Mouse (Mus musculus) hindbrain, embryonic 11.5 days (tissue): ENCODE measurements at regions not wholly inside any gene's neighbourhood (a gene's known extent, or its start where the extent isn't known, plus 50 kb on each side); places are given as distances from the start of the nearest gene placed in this dataset.
A peak's percentile ranks its signal among the peaks of the same experiment; 100 is the strongest.

Experiments
- ATAC-seq: fragments of 200-750 bp; cut with Nextera tagmentation; 2 replicates; pipeline ENCODE4 v1.8.0; 2017; ENCODE audit warnings: mild to moderate bottlenecking, moderate TSS enrichment, moderate library complexity; ENCODE audit not compliant: low FRiP score
- DNase-seq: peaks from one replicate; pipeline ENCODE4 v3.0.0-alpha.2; 2015; ENCODE audit warnings: low spot score
- H3K27ac ChIP-seq: fragments of 300-500 bp; sonication (generic); 2 replicates; pipeline ENCODE4 v1.5.1; 2014; ENCODE audit warnings: mild to moderate bottlenecking, low read depth, low read length
- H3K27me3 ChIP-seq: fragments of 300-500 bp; sonication (generic); 2 replicates; pipeline ENCODE4 v1.6.1; 2014; ENCODE audit warnings: mild to moderate bottlenecking, low read length, moderate library complexity, mixed read lengths; ENCODE audit not compliant: control insufficient read depth, insufficient read depth
- H3K36me3 ChIP-seq: fragments of 300-500 bp; sonication (generic); 2 replicates; pipeline ENCODE4 v1.6.1; 2014; ENCODE audit warnings: mild to moderate bottlenecking, low read length, moderate library complexity, mixed read lengths; ENCODE audit not compliant: control insufficient read depth, insufficient read depth
- H3K4me1 ChIP-seq: fragments of 300-500 bp; sonication (generic); replicated peaks from 2 replicates; pipeline ENCODE4 v1.6.1; 2014; ENCODE audit warnings: low read length, mixed read lengths; ENCODE audit not compliant: control insufficient read depth, insufficient read depth
- H3K4me2 ChIP-seq: fragments of 300-500 bp; sonication (generic); replicated peaks from 2 replicates; pipeline ENCODE4 v1.6.1; 2014; ENCODE audit warnings: mild to moderate bottlenecking, low read depth, low read length
- H3K4me3 ChIP-seq: fragments of 300-500 bp; sonication (generic); 2 replicates; pipeline ENCODE4 v1.5.1; 2014; ENCODE audit warnings: low read depth, low read length
- H3K9ac ChIP-seq: fragments of 300-500 bp; sonication (generic); 2 replicates; pipeline ENCODE4 v1.6.1; 2014; ENCODE audit warnings: low read depth, low read length
- H3K9me3 ChIP-seq: fragments of 300-500 bp; sonication (generic); 2 replicates; pipeline ENCODE4 v1.6.1; 2016; ENCODE audit warnings: low read length; ENCODE audit not compliant: control insufficient read depth
- WGBS: fragments of 180-500 bp; shearing (Covaris S2); extraction: QIAGEN DNeasy Blood & Tissue Kit; methylation state at CpG from one replicate; pipeline ENCODE4 v1.1.7; 2014; 5-methylcytosine and 5-hydroxymethylcytosine counted together

DNA sequence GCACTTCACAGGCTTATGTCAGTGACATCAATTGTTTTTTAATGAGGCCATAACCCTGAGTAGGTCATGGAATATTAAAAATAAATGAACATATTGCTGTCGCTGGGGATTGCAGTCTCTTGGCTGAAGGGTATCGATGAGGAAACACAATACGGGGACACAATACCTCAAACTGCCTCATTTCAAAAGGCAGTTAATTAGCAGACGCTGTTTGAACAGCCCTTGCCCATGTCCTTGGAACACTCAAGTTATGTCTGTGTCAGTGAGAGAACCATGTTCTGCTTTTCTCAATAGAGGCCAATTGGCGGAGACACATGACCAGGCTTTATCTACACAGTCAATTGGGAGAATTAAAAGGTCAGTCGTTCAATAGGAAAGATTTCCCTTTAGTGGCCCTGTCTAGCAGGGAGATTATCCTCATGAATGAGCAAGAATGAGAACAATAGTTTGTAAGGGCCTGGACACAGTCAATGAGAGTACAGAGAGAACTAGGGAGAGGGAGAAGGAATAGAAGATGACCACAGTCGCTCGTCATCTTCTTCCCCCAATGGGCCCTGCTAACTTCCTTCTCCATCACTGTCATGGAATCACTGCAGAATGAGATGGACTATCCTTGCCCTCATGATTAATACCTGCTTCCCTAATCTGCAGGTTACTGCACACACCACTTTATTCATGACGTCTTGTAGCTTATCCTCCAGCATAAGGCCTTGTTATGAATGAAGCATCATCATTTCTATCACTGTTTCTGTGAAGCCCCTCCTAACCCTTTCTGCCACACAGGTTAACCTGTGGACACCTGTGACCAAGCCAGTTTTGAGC is 973.6 kb upstream of the Lcorl start:
- 41% methylated on average over 9 of the region's 9 CpGs for WGBS
- no peak overlapping the region for H3K4me2 ChIP-seq
- ATAC-seq = peak; percentile 90
- H3K4me3 ChIP-seq = no peak overlapping the region
- no peaks in the 10 kb centered on the region for H3K9me3 ChIP-seq
- DNase-seq = peak; percentile 36
- no peaks in the 10 kb centered on the region for H3K27me3 ChIP-seq
- H3K4me1 ChIP-seq = no peaks in the 10 kb centered on the region
- no peaks in the 10 kb centered on the region for H3K36me3 ChIP-seq
- H3K9ac ChIP-seq = no peak overlapping the region
- 0 out of 2 replicates have a peak overlapping the region, but pooled peaks have one; percentile 30 for H3K27ac ChIP-seq

DNA sequence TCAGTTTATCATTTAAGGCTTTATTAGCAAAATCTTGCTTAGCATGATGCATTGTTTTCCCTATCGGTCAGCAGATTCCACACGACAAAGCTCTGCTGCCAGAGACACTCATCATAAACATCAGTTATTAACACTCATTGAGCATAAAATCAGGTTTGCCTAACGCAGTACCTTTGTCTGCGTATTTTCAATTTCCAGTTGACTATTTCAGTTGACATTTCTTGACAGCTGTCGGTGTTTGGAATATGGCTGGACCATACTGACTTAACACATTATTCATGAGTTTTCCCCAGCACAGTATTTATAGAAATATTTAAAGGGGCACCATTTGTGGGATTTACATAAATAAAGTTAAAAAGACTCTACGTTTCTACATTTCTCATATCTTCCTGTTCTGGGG is 972.7 kb upstream of the Lcorl start:
- Histone ChIP-seq H3K36me3 (no peaks in the 10 kb centered on the region), H3K4me2 (no peak overlapping the region), H3K27me3 (no peaks in the 10 kb centered on the region), H3K4me1 (no peaks in the 10 kb centered on the region), H3K27ac (no peak overlapping the region), H3K9me3 (no peaks in the 10 kb centered on the region), H3K4me3 (no peak overlapping the region), H3K9ac (no peak overlapping the region)
- 68% methylated on average over 6 of the region's 6 CpGs for WGBS
- DNase-seq (peak; percentile 3), ATAC-seq (no peak)

- no peaks in the 10 kb centered on the region for H3K27me3 ChIP-seq
- no peak overlapping the region for H3K9ac ChIP-seq
- no peaks in the 10 kb centered on the region for H3K4me1 ChIP-seq
- no peak overlapping the region for H3K4me2 ChIP-seq
- WGBS = 93% methylated on average over 1 of the region's 1 CpGs
- ATAC-seq (no peak), DNase-seq (no peak)
- H3K36me3 ChIP-seq = no peaks in the 10 kb centered on the region
- no peak overlapping the region for H3K4me3 ChIP-seq
- H3K9me3 ChIP-seq = no peaks in the 10 kb centered on the region
- H3K27ac ChIP-seq = no peak overlapping the region
Measured at GRCm38 (mm10) chr5:46826381-46826780, 969.0 kb upstream of the Lcorl start.

DNA sequence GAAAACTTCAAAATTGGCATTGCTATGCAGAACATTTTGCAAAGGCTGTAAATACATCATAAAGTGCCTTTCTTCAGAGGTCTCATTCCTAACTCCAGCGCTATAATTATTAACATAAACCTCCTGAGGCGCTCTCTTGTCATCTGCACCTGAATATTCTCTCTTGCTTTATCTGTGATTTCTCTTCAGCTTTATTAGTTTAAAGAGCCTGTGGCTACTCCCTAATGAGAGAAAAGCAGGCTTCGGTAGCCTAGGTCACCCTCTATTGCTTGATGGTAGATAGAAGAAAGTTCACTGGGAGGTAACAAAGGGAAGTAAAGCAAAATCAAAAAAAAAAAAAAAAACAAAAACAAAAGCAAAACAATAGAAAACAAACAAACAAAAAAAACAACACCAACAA is 967.5 kb upstream of the Lcorl start:
- Histone ChIP-seq H3K4me3 (no peak overlapping the region), H3K4me2 (no peak overlapping the region), H3K27me3 (no peaks in the 10 kb centered on the region), H3K36me3 (no peaks in the 10 kb centered on the region), H3K4me1 (no peaks in the 10 kb centered on the region), H3K27ac (no peak overlapping the region), H3K9ac (no peak overlapping the region), H3K9me3 (no peaks in the 10 kb centered on the region)
- WGBS = 86% methylated on average over 3 of the region's 3 CpGs
- no peak for ATAC-seq
- no peak for DNase-seq

DNA sequence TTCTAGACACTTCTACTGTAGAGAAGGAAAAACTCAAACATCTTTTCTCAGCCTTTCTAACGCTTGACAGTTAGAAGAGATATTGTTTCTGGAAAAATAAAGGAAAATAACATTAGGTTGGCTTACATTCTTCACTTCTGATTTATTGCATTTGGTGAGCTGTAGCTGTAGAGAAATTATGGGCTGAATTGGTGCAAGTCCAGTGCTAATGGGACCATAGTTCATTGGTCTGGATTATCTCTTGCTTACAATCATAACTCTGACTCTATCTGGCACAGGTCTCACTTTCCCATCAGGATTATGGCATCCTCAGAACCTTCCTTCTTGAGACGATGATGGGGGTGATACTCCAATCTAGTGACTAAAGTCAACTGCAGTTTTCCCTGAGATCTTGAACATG is 937.7 kb upstream of the Lcorl start:
- Histone ChIP-seq H3K27me3 (no peaks in the 10 kb centered on the region), H3K27ac (no peak overlapping the region), H3K36me3 (no peaks in the 10 kb centered on the region), H3K4me1 (no peaks in the 10 kb centered on the region), H3K4me2 (no peak overlapping the region), H3K4me3 (no peak overlapping the region), H3K9me3 (no peaks in the 10 kb centered on the region), H3K9ac (no peak overlapping the region)
- 96% methylated on average over 2 of the region's 2 CpGs for WGBS
- DNase-seq (no peak), ATAC-seq (no peak)

- no peak for DNase-seq
- H3K4me3 ChIP-seq = no peak overlapping the region
- H3K27ac ChIP-seq = no peak overlapping the region
- WGBS = 84% methylated on average over 7 of the region's 7 CpGs
- no peak overlapping the region for H3K9ac ChIP-seq
- ATAC-seq = no peak
- H3K4me1 ChIP-seq = no peaks in the 10 kb centered on the region
- H3K9me3 ChIP-seq = no peaks in the 10 kb centered on the region
- no peaks in the 10 kb centered on the region for H3K27me3 ChIP-seq
- no peaks in the 10 kb centered on the region for H3K36me3 ChIP-seq
- no peak overlapping the region for H3K4me2 ChIP-seq
Measured at GRCm38 (mm10) chr5:46794028-46794705, 936.8 kb upstream of the Lcorl start.

GRCm38 (mm10) chr5:46791051-46791450 is 933.6 kb upstream of the Lcorl start:
- Histone ChIP-seq H3K27me3 (no peaks in the 10 kb centered on the region), H3K4me3 (no peak overlapping the region), H3K4me2 (no peak overlapping the region), H3K9me3 (no peaks in the 10 kb centered on the region), H3K4me1 (no peaks in the 10 kb centered on the region), H3K9ac (no peak overlapping the region), H3K27ac (no peak overlapping the region), H3K36me3 (no peaks in the 10 kb centered on the region)
- ATAC-seq (no peak), DNase-seq (no peak)
- 63% methylated on average over 3 of the region's 3 CpGs for WGBS

DNA sequence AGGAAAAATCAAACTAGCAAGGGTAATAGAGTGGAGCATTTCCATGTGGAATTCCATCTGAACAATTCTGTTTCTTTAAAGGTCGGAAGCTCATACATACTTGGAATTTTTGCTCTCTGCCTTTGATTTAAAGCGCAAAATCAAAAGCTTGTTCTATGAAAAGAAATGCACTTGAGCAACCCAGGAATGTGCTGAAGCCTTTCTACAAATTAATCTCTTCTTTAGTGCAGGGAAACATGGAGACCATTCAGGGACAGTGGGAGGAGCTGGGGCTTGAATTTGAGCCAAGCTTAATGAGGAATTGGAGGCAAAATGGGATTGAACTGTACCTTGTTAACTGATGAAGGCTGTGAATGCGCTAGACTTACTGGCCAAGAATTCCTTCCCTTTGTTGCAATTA is 933.1 kb upstream of the Lcorl start:
- Histone ChIP-seq H3K4me1 (no peaks in the 10 kb centered on the region), H3K9ac (no peak overlapping the region), H3K4me3 (no peak overlapping the region), H3K27me3 (no peaks in the 10 kb centered on the region), H3K36me3 (no peaks in the 10 kb centered on the region), H3K27ac (no peak overlapping the region), H3K4me2 (no peak overlapping the region), H3K9me3 (no peaks in the 10 kb centered on the region)
- 55% methylated on average over 3 of the region's 3 CpGs for WGBS
- DNase-seq (no peak), ATAC-seq (no peak)

DNA sequence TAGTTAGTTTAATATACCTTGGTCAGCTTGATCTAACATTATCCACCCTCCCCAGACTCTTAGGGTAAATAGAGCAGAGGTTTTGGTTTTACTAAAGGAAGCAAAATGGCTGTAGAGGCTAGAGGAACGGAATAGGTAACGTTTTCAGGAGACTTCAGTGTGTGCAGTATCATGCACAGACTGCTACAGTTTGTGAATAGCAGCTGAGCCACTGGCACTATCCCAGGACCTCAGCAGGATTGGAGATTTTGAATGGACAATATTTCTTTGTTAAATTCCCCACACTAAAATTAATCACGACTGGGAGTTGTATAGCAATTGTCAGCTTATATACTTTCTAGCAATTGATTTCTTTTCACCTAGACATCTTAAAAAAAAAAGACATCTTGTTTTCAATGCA is 929.7 kb upstream of the Lcorl start:
- Histone ChIP-seq H3K27me3 (no peaks in the 10 kb centered on the region), H3K4me3 (no peak overlapping the region), H3K4me2 (no peak overlapping the region), H3K9ac (no peak overlapping the region), H3K36me3 (no peaks in the 10 kb centered on the region), H3K4me1 (no peaks in the 10 kb centered on the region), H3K27ac (no peak overlapping the region), H3K9me3 (no peaks in the 10 kb centered on the region)
- ATAC-seq (no peak; the same call in 1 of the 2 replicates), DNase-seq (no peak)
- WGBS = 78% methylated on average over 3 of the region's 3 CpGs
